23 mouse cellular contexts compared by ENCODE assay signal in genomic region chr13:72972165-72972564, GRCm38 (mm10).
"Had no signal": no experiment of that assay in that cellular context is flagged by ENCODE, and none has a peak within 500 bp of the region (broad histone marks: within the 10 kb centered on the region; RNA-seq: fewer than 3 reads in every experiment).

No protein-coding gene starts in this region.

- H3K4me2 ChIP-seq: hindbrain, embryonic 12.5 days; hindbrain, embryonic 14.5 days; intestine, embryonic 15.5 days; limb, embryonic 12.5 days; liver, embryonic 15.5 days had no signal

- H3K27me3 ChIP-seq: hindbrain, embryonic 12.5 days; intestine, embryonic 15.5 days; limb, embryonic 12.5 days; liver, embryonic 15.5 days had no signal

- H3K27ac ChIP-seq: gastrocnemius, adult 2 months; heart, adult 2 months; hindbrain, embryonic 10.5 days; hindbrain, embryonic 12.5 days; hindbrain, embryonic 14.5 days; intestine, embryonic 15.5 days; layer of hippocampus, adult 2 months; left cerebral cortex, adult 2 months; limb, embryonic 10.5 days; limb, embryonic 12.5 days; liver, embryonic 15.5 days had no signal

- H3K36me3 ChIP-seq: hindbrain, embryonic 10.5 days; hindbrain, embryonic 12.5 days; intestine, embryonic 15.5 days; limb, embryonic 10.5 days; limb, embryonic 12.5 days; liver, embryonic 15.5 days had no signal

- H3K9ac ChIP-seq: hindbrain, embryonic 12.5 days; hindbrain, embryonic 14.5 days; intestine, embryonic 15.5 days; limb, embryonic 12.5 days; liver, embryonic 15.5 days had no signal

- ATAC-seq: forebrain, embryonic 16.5 days; hindbrain, embryonic 16.5 days; inflammation-experienced regulatory T-cells, adult 6 months; intestine, embryonic 15.5 days; intestine, postnatal 0 days had no signal

- DNase-seq: gastrocnemius, adult 2 months; gastrocnemius, postnatal 10 days; gastrocnemius, postnatal 25 days; heart, adult 2 months; kidney, adult 18-20 months; kidney, adult 8-10 months; kidney, postnatal 10 days; kidney, postnatal 25 days; kidney, postnatal 4 days; lung, adult 18-20 months had no signal

- H3K4me3 ChIP-seq: gastrocnemius, adult 2 months; heart, adult 2 months; hindbrain, embryonic 10.5 days; hindbrain, embryonic 12.5 days; intestine, embryonic 15.5 days; layer of hippocampus, adult 2 months; left cerebral cortex, adult 2 months; limb, embryonic 10.5 days; limb, embryonic 12.5 days; liver, embryonic 15.5 days had no signal

- H3K4me1 ChIP-seq: hindbrain, embryonic 10.5 days; hindbrain, embryonic 12.5 days; intestine, embryonic 15.5 days; limb, embryonic 10.5 days; limb, embryonic 12.5 days; liver, embryonic 15.5 days had no signal

- H3K9me3 ChIP-seq: hindbrain, embryonic 10.5 days; hindbrain, embryonic 12.5 days; intestine, embryonic 15.5 days; limb, embryonic 10.5 days; limb, embryonic 12.5 days; liver, embryonic 15.5 days had no signal
